Mouse (Mus musculus) testis, adult 2 months (tissue): ENCODE results near the gene Noto.

Source experiments
- CTCF ChIP-seq: fragments of 200-500 bp; IDR thresholded peaks from 2 replicates; pipeline ENCODE4 v1.5.1; 2012; ENCODE audit warnings: low read depth, mild to moderate bottlenecking, inconsistent platforms, low read length, moderate library complexity; ENCODE audit not compliant: control insufficient read depth, insufficient read depth, insufficient replicate concordance
- POLR2A ChIP-seq: fragments of 200-500 bp; IDR thresholded peaks from 2 replicates; pipeline ENCODE4 v1.6.1; 2012; ENCODE audit warnings: low read depth, mild to moderate bottlenecking, inconsistent platforms, low read length, moderate library complexity; ENCODE audit not compliant: control insufficient read depth

- no peak for TF ChIP-seq CTCF
- TF ChIP-seq POLR2A, result no peak
Measured at GRCm38 (mm10) chr6:85469660-85470430, 46.2 kb downstream of the Noto start.
